Mouse (Mus musculus) hindbrain, embryonic 14.5 days (tissue): Measurements from ENCODE around the gene Nacc1. TPM values are rescaled to one million over a fixed set of nuclear protein-coding genes. Genes with fewer than 3 reads are reported as not detected.

ENCODE experiments used
- ATAC-seq: fragments of 200-750 bp; cut with Nextera tagmentation; 2 replicates; pipeline ENCODE4 v1.8.0; 2017; ENCODE audit warnings: moderate number of reproducible peaks, mild to moderate bottlenecking, moderate TSS enrichment, moderate library complexity; ENCODE audit not compliant: low FRiP score
- DNase-seq: peaks from one replicate; pipeline ENCODE4 v3.0.0-alpha.2; 2015; ENCODE audit warnings: low spot score
- H3K27ac ChIP-seq: fragments of 300-500 bp; sonication (generic); 2 replicates; pipeline ENCODE4 v1.5.1; 2014; ENCODE audit warnings: mild to moderate bottlenecking, moderate library complexity
- H3K27me3 ChIP-seq: fragments of 300-500 bp; sonication (generic); 2 replicates; pipeline ENCODE4 v1.6.1; 2014; ENCODE audit warnings: mild to moderate bottlenecking, low read length, mixed read lengths; ENCODE audit not compliant: control insufficient read depth, insufficient read depth
- H3K36me3 ChIP-seq: fragments of 300-500 bp; sonication (generic); replicated peaks from 2 replicates; pipeline ENCODE4 v1.6.1; 2014; ENCODE audit not compliant: control insufficient read depth, insufficient read depth
- H3K4me1 ChIP-seq: fragments of 300-500 bp; sonication (generic); replicated peaks from 2 replicates; pipeline ENCODE4 v1.6.1; 2014; ENCODE audit warnings: antibody characterized with exemption, low read length, mixed read lengths; ENCODE audit not compliant: control insufficient read depth, insufficient read depth
- H3K4me2 ChIP-seq: fragments of 300-500 bp; sonication (generic); replicated peaks from 2 replicates; pipeline ENCODE4 v1.6.1; 2014; ENCODE audit warnings: mild to moderate bottlenecking, moderate library complexity
- H3K4me3 ChIP-seq: fragments of 300-500 bp; sonication (generic); replicated peaks from 2 replicates; pipeline ENCODE4 v1.5.1; 2014; ENCODE audit warnings: mild to moderate bottlenecking, low read length
- H3K9ac ChIP-seq: fragments of 300-500 bp; sonication (generic); 2 replicates; pipeline ENCODE4 v1.6.1; 2014
- H3K9me3 ChIP-seq: fragments of 300-500 bp; sonication (generic); 2 replicates; pipeline ENCODE4 v1.6.1; 2016; ENCODE audit warnings: low read length; ENCODE audit not compliant: control insufficient read depth
- WGBS: fragments of 180-500 bp; shearing (Covaris S2); extraction: QIAGEN DNeasy Blood & Tissue Kit; methylation state at CpG from one replicate; pipeline ENCODE4 v1.1.7; 2014; 5-methylcytosine and 5-hydroxymethylcytosine counted together
- polyA plus RNA-seq: library from polyadenylated mRNA; unstranded; fragments of >200 nt; fragmentation: Nextera tagmentation; extraction: Ambion mirVana; gene quantifications from 2 replicates; pipeline ENCODE4 v1.2.1, GENCODE M21; 2014

Nacc1 gene
- polyA plus RNA-seq, 1 experiment from 2014 or later, result 18.1 TPM

DNA sequence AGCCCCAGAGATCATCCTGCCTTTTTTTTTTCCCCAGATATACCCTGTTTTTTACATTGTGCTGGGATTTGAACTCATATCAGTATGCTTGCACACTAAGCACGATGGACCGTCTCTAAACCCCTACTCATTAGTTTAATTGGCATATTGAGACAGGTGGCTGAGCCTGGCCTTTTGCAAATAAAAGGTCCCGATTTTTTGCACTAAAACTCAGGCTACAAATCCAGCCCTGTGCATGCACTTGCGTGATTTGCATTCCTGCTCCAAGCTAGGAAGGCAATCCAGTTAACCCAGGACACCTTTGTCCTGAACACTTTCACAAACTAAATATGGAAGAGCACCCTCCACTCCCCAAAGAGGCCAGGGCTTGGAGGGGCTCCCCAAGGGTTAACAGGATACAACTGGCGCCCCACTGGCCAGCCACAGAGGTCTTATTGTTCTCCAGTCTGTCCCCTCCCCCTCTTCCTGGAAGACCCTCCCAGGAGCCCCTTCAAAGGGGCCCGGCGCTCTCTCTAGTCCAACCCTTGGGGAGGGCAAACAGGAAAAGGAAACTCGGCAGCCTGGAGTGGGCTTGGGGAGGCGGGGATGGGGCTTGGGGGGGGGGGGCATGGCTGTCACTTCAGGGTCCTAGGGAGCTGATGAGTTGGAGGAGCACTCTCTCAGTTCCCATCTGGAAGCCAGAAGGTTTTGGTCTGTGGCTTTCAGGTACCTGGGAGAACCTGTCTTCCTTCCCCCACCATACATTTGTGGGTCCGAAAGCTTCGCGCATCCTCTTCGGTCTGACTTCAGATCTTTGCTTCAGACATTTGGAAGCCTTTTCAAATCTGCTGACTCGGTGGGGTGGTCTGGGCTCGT lies 32.1 kb downstream of the Nacc1 start:
- ATAC-seq (peak; percentile 71), DNase-seq (no peak)
- H3K36me3 ChIP-seq, result no peaks in the 10 kb centered on the region
- H3K27ac ChIP-seq, result peak overlapping the region; percentile 79
- H3K9ac ChIP-seq, result peak overlapping the region; percentile 52
- no peaks in the 10 kb centered on the region for H3K9me3 ChIP-seq
- no peaks in the 10 kb centered on the region for H3K27me3 ChIP-seq
- under 1% methylated on average over 15 of the region's 15 CpGs for WGBS
- peaks cover 25% of the 10 kb centered on the region for H3K4me1 ChIP-seq
- peak overlapping the region; percentile 46 for H3K4me2 ChIP-seq
- peak overlapping the region; percentile 26 for H3K4me3 ChIP-seq

DNA sequence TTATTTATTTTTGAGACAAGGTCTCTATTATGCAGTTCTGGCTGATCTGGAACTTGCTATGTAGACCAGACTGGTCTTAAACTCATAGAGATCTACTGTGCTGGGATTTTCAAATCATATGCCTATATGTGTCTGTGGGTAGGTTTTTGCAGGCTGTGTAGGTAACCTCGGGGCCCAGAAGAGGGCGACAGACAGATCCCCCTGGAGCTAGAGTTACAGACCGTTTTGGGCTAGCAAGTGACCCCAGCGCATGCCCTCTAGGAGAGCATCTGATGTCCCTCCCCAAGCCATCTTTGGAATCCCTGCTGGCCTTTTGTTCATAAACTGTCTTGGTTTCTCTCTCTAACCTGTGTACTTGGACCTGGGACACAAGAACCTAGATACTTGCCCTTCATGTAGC lies 33.1 kb downstream of the Nacc1 start:
- peak overlapping the region; percentile 79; the same call in 1 of the 2 replicates for H3K27ac ChIP-seq
- no peaks in the 10 kb centered on the region for H3K36me3 ChIP-seq
- WGBS, result 40% methylated on average over 4 of the region's 4 CpGs
- no peak for DNase-seq
- no peak overlapping the region for H3K4me3 ChIP-seq
- no peak for ATAC-seq
- peaks cover 15% of the 10 kb centered on the region for H3K4me1 ChIP-seq
- H3K4me2 ChIP-seq, result no peak overlapping the region
- no peaks in the 10 kb centered on the region for H3K27me3 ChIP-seq
- H3K9me3 ChIP-seq, result no peaks in the 10 kb centered on the region
- H3K9ac ChIP-seq, result no peak overlapping the region

DNA sequence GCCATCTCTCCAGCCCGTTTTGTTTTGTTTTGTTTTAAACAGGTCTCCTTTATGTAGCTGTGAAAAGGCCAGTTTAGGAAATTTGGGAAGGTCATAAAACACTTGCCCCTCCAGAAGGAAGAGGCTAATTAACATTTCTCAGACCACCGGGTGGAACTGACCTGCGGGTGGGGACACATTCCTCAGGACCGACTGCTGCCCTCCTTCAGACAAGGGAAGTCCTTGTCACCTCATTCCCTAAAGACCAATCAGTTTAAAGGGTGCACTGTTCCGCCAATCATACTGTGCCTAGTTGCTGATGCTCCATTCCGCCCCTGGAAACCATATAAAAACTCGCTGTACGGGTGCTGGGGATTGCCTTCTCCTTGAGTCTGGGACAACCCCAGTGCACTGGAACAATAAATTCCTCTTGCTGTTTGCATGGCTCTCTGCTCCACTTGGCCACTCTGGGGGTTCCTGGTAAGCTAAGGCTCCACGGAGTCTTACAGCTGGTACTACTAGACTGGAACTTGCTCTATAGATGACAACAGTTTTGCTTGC lies 34.5 kb downstream of the Nacc1 start:
- Histone ChIP-seq H3K4me3 (no peak overlapping the region), H3K27me3 (no peaks in the 10 kb centered on the region), H3K9me3 (no peaks in the 10 kb centered on the region), H3K4me2 (no peak overlapping the region), H3K4me1 (peaks cover 14% of the 10 kb centered on the region), H3K9ac (no peak overlapping the region), H3K27ac (no peak overlapping the region), H3K36me3 (no peaks in the 10 kb centered on the region)
- DNase-seq (no peak), ATAC-seq (no peak)
- 62% methylated on average over 9 of the region's 9 CpGs for whole genome bisulfite sequencing

DNA sequence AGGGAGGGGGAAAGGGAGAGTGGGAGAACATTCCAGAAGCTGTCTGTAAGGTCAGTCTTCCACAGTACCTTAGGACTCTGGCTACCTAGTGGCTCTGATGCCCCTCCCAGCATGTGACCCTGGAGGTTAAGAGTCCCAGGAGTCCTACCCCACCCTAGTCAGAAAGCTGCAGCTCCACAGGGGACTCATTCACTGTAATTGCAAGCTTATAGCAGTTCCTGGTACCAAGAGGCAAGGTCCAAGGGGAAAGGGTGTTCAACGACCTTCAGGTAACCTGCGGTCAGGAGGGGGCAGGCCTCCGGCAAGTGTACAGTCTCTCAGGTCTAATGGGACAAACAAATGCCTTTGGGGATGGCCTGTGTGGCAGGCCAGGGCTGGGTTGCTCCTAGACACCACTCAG lies 37.4 kb downstream of the Nacc1 start:
- Histone ChIP-seq H3K27ac (no peak overlapping the region), H3K9ac (no peak overlapping the region)
- no peak for ATAC-seq

DNA sequence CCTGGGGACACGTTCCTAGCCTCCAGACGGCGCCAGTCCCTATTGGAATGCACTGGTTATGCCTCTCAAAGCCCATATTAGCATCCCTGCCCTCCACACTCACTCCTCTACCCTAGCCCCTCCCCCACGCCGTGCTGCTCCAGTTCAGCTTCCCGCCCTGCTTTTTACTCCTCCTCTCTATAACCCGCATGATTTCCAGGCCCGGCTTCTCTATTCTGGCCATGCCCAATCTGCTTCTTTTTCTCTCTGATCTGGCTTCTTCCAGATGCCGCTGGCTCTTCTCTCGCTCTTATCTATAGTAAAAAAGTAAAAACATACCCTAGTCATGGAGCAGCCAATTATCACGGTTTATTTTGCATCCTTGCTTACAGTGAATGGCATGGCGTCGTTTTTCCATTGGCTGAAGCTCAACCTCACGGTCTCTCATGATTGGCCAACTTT lies 40.2 kb downstream of the Nacc1 start:
- H3K9me3 ChIP-seq, result no peaks in the 10 kb centered on the region
- H3K36me3 ChIP-seq, result no peaks in the 10 kb centered on the region
- H3K27ac ChIP-seq, result peak overlapping the region; percentile 32; the same call in 1 of the 2 replicates
- peaks cover 8% of the 10 kb centered on the region; the same call in 1 of the 2 replicates for H3K4me1 ChIP-seq
- peak; percentile 58 for DNase-seq
- H3K4me2 ChIP-seq, result peak overlapping the region; percentile 55
- no peaks in the 10 kb centered on the region for H3K27me3 ChIP-seq
- ATAC-seq, result peak; percentile 61; the same call in 1 of the 2 replicates
- peak overlapping the region; percentile 22 for H3K4me3 ChIP-seq
- peak overlapping the region; percentile 35 for H3K9ac ChIP-seq
- WGBS, result 2% methylated on average over 14 of the region's 14 CpGs

More for the DNA sequence above, 37.4 kb downstream of the Nacc1 start:
- 36% methylated on average over 3 of the region's 3 CpGs for WGBS
- Histone ChIP-seq H3K27me3 (no peaks in the 10 kb centered on the region), H3K36me3 (no peaks in the 10 kb centered on the region), H3K4me1 (peaks cover 8% of the 10 kb centered on the region; the same call in 1 of the 2 replicates), H3K4me3 (no peak overlapping the region), H3K4me2 (no peak overlapping the region), H3K9me3 (no peaks in the 10 kb centered on the region)
- DNase-seq, result no peak

DNA sequence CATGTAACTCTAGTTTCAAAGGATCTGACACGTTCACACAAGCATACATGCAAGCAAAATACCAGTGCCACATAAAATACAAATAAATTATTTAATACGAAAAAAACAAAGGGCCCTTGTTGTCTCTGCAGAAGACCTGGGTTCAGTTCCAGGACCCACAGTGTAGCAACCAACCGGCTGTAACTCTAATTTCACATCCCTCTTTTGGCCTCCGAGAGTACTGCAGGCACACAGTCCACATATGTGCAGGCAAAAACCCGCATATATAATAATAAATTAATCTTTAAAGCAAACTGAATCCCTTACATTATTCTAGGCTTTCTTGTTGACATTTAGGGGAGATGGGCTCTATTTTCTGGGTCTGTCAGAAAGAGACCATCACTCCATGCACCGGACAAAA lies 40.9 kb downstream of the Nacc1 start:
- H3K9me3 ChIP-seq, result no peaks in the 10 kb centered on the region
- peaks cover 8% of the 10 kb centered on the region; the same call in 1 of the 2 replicates for H3K4me1 ChIP-seq
- peak overlapping the region; percentile 55 for H3K4me2 ChIP-seq
- H3K27ac ChIP-seq, result no peak overlapping the region
- no peaks in the 10 kb centered on the region for H3K27me3 ChIP-seq
- H3K36me3 ChIP-seq, result no peaks in the 10 kb centered on the region
- WGBS, result 62% methylated on average over 6 of the region's 6 CpGs
- DNase-seq (no peak), ATAC-seq (no peak)
- no peak overlapping the region for H3K4me3 ChIP-seq
- no peak overlapping the region for H3K9ac ChIP-seq

DNA sequence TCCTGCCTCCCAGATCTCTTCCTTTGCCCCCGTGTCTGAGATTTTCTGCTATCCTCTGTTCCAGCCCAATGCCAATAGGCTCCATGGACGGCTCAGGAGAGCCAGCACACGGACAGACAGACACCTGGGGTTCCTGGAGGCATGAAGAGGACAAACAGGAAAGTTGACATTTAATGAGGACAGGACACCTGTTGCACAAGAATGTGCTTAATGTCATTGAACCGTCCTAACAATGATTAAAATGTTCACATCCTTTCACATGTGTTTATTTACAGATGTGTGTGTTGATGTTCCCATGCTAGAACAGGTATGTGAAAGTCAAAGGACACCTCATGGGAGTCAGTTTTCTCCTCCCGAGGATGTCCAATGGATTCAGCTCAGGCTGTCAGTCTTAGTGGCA lies 44.6 kb downstream of the Nacc1 start:
- H3K27me3 ChIP-seq, result no peaks in the 10 kb centered on the region
- ATAC-seq (no peak), DNase-seq (no peak)
- no peak overlapping the region for H3K4me2 ChIP-seq
- no peaks in the 10 kb centered on the region for H3K9me3 ChIP-seq
- H3K4me1 ChIP-seq, result peaks cover 18% of the 10 kb centered on the region; the same call in 1 of the 2 replicates
- no peak overlapping the region for H3K9ac ChIP-seq
- H3K27ac ChIP-seq, result no peak overlapping the region
- H3K36me3 ChIP-seq, result no peaks in the 10 kb centered on the region
- no peak overlapping the region for H3K4me3 ChIP-seq
- 80% methylated on average over 5 of the region's 5 CpGs for WGBS

DNA sequence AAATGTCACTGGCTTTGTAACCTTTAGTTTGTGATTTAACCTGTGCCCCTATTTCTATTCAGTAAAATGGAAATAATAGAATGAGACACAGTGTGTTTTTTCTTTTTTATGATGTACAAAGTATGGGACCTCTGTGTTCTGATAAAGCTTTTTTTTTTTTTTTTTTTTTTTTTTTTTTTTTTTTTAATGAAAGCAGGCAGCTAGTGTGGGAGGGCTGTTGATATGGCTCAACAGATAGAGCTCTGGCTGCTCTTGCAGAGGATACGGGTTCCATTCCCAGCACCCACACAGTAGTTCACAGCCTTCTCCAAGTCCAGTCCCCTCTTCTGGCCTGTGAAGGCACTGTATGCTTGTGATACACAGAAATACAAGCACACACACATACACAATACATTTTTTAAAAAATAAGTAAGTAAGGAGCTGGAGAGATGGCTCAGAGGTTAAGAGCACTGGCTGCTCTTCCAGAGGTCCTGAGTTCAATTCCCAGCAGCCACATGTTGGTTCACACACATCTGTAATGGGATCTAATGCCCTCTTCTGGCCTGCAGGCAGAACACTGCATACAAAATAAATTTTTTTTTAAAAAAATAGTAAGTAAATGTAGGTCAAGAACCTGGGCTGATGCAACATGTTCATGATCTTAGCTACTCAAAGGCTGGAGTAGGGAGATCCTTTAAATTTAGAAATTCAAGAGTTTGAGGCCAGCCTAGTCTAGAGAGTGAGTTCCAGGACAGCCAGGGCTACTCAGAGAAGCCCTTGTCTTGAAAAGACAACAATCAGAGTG lies 45.9 kb downstream of the Nacc1 start:
- Histone ChIP-seq H3K27me3 (no peaks in the 10 kb centered on the region), H3K4me3 (no peak overlapping the region), H3K4me2 (no peak overlapping the region), H3K9me3 (no peaks in the 10 kb centered on the region), H3K9ac (no peak overlapping the region), H3K36me3 (no peaks in the 10 kb centered on the region), H3K27ac (no peak overlapping the region), H3K4me1 (peaks cover 12% of the 10 kb centered on the region; the same call in 1 of the 2 replicates)
- ATAC-seq, result no peak
- DNase-seq, result no peak
- 100% methylated on average over 1 of the region's 1 CpGs for WGBS
